Mouse (Mus musculus): ENCODE measurements around the gene Cfap54. TPM values are rescaled to one million over a fixed set of nuclear protein-coding genes. Genes with fewer than 3 reads are reported as not detected.

Gene Cfap54
- polyA plus RNA-seq, 1 experiment from 2014 or later, result 1.2 TPM

- peak; percentile 46 for DNase-seq (ENCODE audit: low spot score)
These were observed 90.8 kb downstream of the Cfap54 start for GRCm38 (mm10) chr10:92990576-92990975.

GRCm38 (mm10) chr10:92965134-92965533 is 116.3 kb downstream of the Cfap54 start:
- Histone ChIP-seq H3K4me1 (ENCODE audit: control insufficient read depth, insufficient read depth, low read length) (no peaks in the 10 kb centered on the region), H3K36me3 (ENCODE audit: control insufficient read depth, insufficient read depth, low read length) (no peaks in the 10 kb centered on the region), H3K9me3 (replicated peaks; ENCODE audit: control insufficient read depth, low read length) (no peaks in the 10 kb centered on the region), H3K4me2 (ENCODE audit: low read length) (no peak overlapping the region), H3K4me3 (ENCODE audit: low read depth, low read length) (no peak overlapping the region), H3K27ac (ENCODE audit: low read depth, low read length) (no peak overlapping the region), H3K9ac (ENCODE audit: low read length) (no peak overlapping the region), H3K27me3 (replicated peaks; ENCODE audit: control insufficient read depth, insufficient read depth, low read length) (no peaks in the 10 kb centered on the region)
- whole genome bisulfite sequencing, result 75% methylated on average over 3 of the region's 3 CpGs
- ATAC-seq (no peak), DNase-seq (ENCODE audit: low spot score) (no peak)

More at GRCm38 (mm10) chr10:92990576-92990975, 90.8 kb downstream of the Cfap54 start:
- Histone ChIP-seq H3K9me3 (replicated peaks; ENCODE audit: control insufficient read depth, low read length) (no peaks in the 10 kb centered on the region), H3K27ac (ENCODE audit: low read depth, low read length) (no peak overlapping the region), H3K4me1 (ENCODE audit: control insufficient read depth, insufficient read depth, low read length) (0 out of 2 replicates have a peak, but pooled peaks cover 2% of the 10 kb centered on the region), H3K36me3 (ENCODE audit: control insufficient read depth, insufficient read depth, low read length) (no peaks in the 10 kb centered on the region), H3K4me3 (ENCODE audit: low read depth, low read length) (no peak overlapping the region), H3K27me3 (replicated peaks; ENCODE audit: control insufficient read depth, insufficient read depth, low read length) (no peaks in the 10 kb centered on the region), H3K9ac (ENCODE audit: low read length) (no peak overlapping the region), H3K4me2 (ENCODE audit: low read length) (no peak overlapping the region)
- 54% methylated on average over 2 of the region's 2 CpGs for WGBS
- ATAC-seq, result peak; percentile 48; the same call in 1 of the 2 replicates

GRCm38 (mm10) chr10:92950044-92950443 is 131.4 kb downstream of the Cfap54 start:
- WGBS, result 78% methylated on average over 1 of the region's 1 CpGs
- ATAC-seq, result no peak
- H3K9ac ChIP-seq (ENCODE audit: low read length), result no peak overlapping the region

GRCm38 (mm10) chr10:92942848-92943645 is 138.4 kb downstream of the Cfap54 start:
- Histone ChIP-seq H3K4me1 (ENCODE audit: control insufficient read depth, insufficient read depth, low read length) (no peaks in the 10 kb centered on the region), H3K9ac (ENCODE audit: low read length) (no peak overlapping the region), H3K27me3 (replicated peaks; ENCODE audit: control insufficient read depth, insufficient read depth, low read length) (no peaks in the 10 kb centered on the region), H3K36me3 (ENCODE audit: control insufficient read depth, insufficient read depth, low read length) (no peaks in the 10 kb centered on the region), H3K27ac (ENCODE audit: low read depth, low read length) (no peak overlapping the region), H3K4me3 (ENCODE audit: low read depth, low read length) (no peak overlapping the region), H3K4me2 (ENCODE audit: low read length) (no peak overlapping the region), H3K9me3 (replicated peaks; ENCODE audit: control insufficient read depth, low read length) (no peaks in the 10 kb centered on the region)
- DNase-seq (ENCODE audit: low spot score) (no peak), ATAC-seq (no peak)
- WGBS, result 86% methylated on average over 7 of the region's 7 CpGs

More at GRCm38 (mm10) chr10:92950044-92950443, 131.4 kb downstream of the Cfap54 start:
- Histone ChIP-seq H3K9me3 (replicated peaks; ENCODE audit: control insufficient read depth, low read length) (peaks cover 4% of the 10 kb centered on the region; the same call in 1 of the 2 replicates), H3K27me3 (replicated peaks; ENCODE audit: control insufficient read depth, insufficient read depth, low read length) (no peaks in the 10 kb centered on the region), H3K27ac (ENCODE audit: low read depth, low read length) (no peak overlapping the region), H3K4me2 (ENCODE audit: low read length) (no peak overlapping the region), H3K36me3 (ENCODE audit: control insufficient read depth, insufficient read depth, low read length) (no peaks in the 10 kb centered on the region), H3K4me3 (ENCODE audit: low read depth, low read length) (no peak overlapping the region), H3K4me1 (ENCODE audit: control insufficient read depth, insufficient read depth, low read length) (no peaks in the 10 kb centered on the region)
- no peak for DNase-seq (ENCODE audit: low spot score)

- DNase-seq (ENCODE audit: low spot score), result no peak
- Histone ChIP-seq H3K4me1 (ENCODE audit: control insufficient read depth, insufficient read depth, low read length) (no peaks in the 10 kb centered on the region), H3K9me3 (replicated peaks; ENCODE audit: control insufficient read depth, low read length) (no peaks in the 10 kb centered on the region), H3K4me3 (ENCODE audit: low read depth, low read length) (no peak overlapping the region), H3K9ac (ENCODE audit: low read length) (no peak overlapping the region), H3K4me2 (ENCODE audit: low read length) (no peak overlapping the region), H3K36me3 (ENCODE audit: control insufficient read depth, insufficient read depth, low read length) (no peaks in the 10 kb centered on the region), H3K27me3 (replicated peaks; ENCODE audit: control insufficient read depth, insufficient read depth, low read length) (no peaks in the 10 kb centered on the region), H3K27ac (ENCODE audit: low read depth, low read length) (no peak overlapping the region)
- WGBS, result 74% methylated on average over 1 of the region's 1 CpGs
- no peak for ATAC-seq
These were observed 139.8 kb downstream of the Cfap54 start for GRCm38 (mm10) chr10:92941616-92942015.

- no peak overlapping the region for H3K4me3 ChIP-seq (ENCODE audit: low read depth, low read length)
- H3K9ac ChIP-seq (ENCODE audit: low read length), result no peak overlapping the region
- no peak overlapping the region for H3K27ac ChIP-seq (ENCODE audit: low read depth, low read length)
- DNase-seq (ENCODE audit: low spot score) (no peak), ATAC-seq (no peak)
- H3K36me3 ChIP-seq (ENCODE audit: control insufficient read depth, insufficient read depth, low read length), result no peaks in the 10 kb centered on the region
- H3K4me1 ChIP-seq (ENCODE audit: control insufficient read depth, insufficient read depth, low read length), result no peaks in the 10 kb centered on the region
- H3K9me3 ChIP-seq (replicated peaks; ENCODE audit: control insufficient read depth, low read length), result no peaks in the 10 kb centered on the region
- H3K4me2 ChIP-seq (ENCODE audit: low read length), result no peak overlapping the region
- 82% methylated on average over 10 of the region's 10 CpGs for WGBS
- H3K27me3 ChIP-seq (replicated peaks; ENCODE audit: control insufficient read depth, insufficient read depth, low read length), result no peaks in the 10 kb centered on the region
These were observed 143.6 kb downstream of the Cfap54 start for GRCm38 (mm10) chr10:92937741-92938285.

GRCm38 (mm10) chr10:92937091-92937490 is 144.3 kb downstream of the Cfap54 start:
- no peaks in the 10 kb centered on the region for H3K9me3 ChIP-seq (replicated peaks; ENCODE audit: control insufficient read depth, low read length)
- H3K9ac ChIP-seq (ENCODE audit: low read length), result no peak overlapping the region
- H3K4me3 ChIP-seq (ENCODE audit: low read depth, low read length), result no peak overlapping the region
- WGBS, result 90% methylated on average over 7 of the region's 7 CpGs
- no peak overlapping the region for H3K27ac ChIP-seq (ENCODE audit: low read depth, low read length)
- no peaks in the 10 kb centered on the region for H3K27me3 ChIP-seq (replicated peaks; ENCODE audit: control insufficient read depth, insufficient read depth, low read length)
- H3K4me2 ChIP-seq (ENCODE audit: low read length), result no peak overlapping the region
- DNase-seq (ENCODE audit: low spot score), result no peak
- H3K36me3 ChIP-seq (ENCODE audit: control insufficient read depth, insufficient read depth, low read length), result no peaks in the 10 kb centered on the region
- ATAC-seq, result no peak
- H3K4me1 ChIP-seq (ENCODE audit: control insufficient read depth, insufficient read depth, low read length), result no peaks in the 10 kb centered on the region

GRCm38 (mm10) chr10:92934506-92934905 is 146.9 kb downstream of the Cfap54 start:
- ATAC-seq (no peak), DNase-seq (ENCODE audit: low spot score) (peak; percentile 5)
- 54% methylated on average over 5 of the region's 5 CpGs for WGBS
- Histone ChIP-seq H3K27me3 (replicated peaks; ENCODE audit: control insufficient read depth, insufficient read depth, low read length) (no peaks in the 10 kb centered on the region), H3K9ac (ENCODE audit: low read length) (no peak overlapping the region), H3K4me1 (ENCODE audit: control insufficient read depth, insufficient read depth, low read length) (no peaks in the 10 kb centered on the region), H3K9me3 (replicated peaks; ENCODE audit: control insufficient read depth, low read length) (no peaks in the 10 kb centered on the region), H3K4me2 (ENCODE audit: low read length) (no peak overlapping the region), H3K27ac (ENCODE audit: low read depth, low read length) (no peak overlapping the region), H3K4me3 (ENCODE audit: low read depth, low read length) (no peak overlapping the region), H3K36me3 (ENCODE audit: control insufficient read depth, insufficient read depth, low read length) (no peaks in the 10 kb centered on the region)

- ATAC-seq, result no peak
- Histone ChIP-seq H3K4me2 (ENCODE audit: low read length) (no peak overlapping the region), H3K27ac (ENCODE audit: low read depth, low read length) (no peak overlapping the region), H3K4me1 (ENCODE audit: control insufficient read depth, insufficient read depth, low read length) (no peaks in the 10 kb centered on the region), H3K9ac (ENCODE audit: low read length) (no peak overlapping the region), H3K36me3 (ENCODE audit: control insufficient read depth, insufficient read depth, low read length) (no peaks in the 10 kb centered on the region), H3K4me3 (ENCODE audit: low read depth, low read length) (no peak overlapping the region), H3K27me3 (replicated peaks; ENCODE audit: control insufficient read depth, insufficient read depth, low read length) (no peaks in the 10 kb centered on the region), H3K9me3 (replicated peaks; ENCODE audit: control insufficient read depth, low read length) (no peaks in the 10 kb centered on the region)
- no peak for DNase-seq (ENCODE audit: low spot score)
- 89% methylated on average over 6 of the region's 6 CpGs for WGBS
These were observed 147.8 kb downstream of the Cfap54 start for GRCm38 (mm10) chr10:92933616-92934015.
